Mouse (Mus musculus) liver, embryonic 15.5 days (tissue): Measurements from ENCODE around the gene Uba52. TPM values are rescaled to one million over a fixed set of nuclear protein-coding genes. Genes with fewer than 3 reads are reported as not detected.

Experiments
- ATAC-seq: fragments of 200-750 bp; cut with Nextera tagmentation; 2 replicates; pipeline ENCODE4 v1.8.0; 2017; ENCODE audit warnings: moderate number of reproducible peaks, mild to moderate bottlenecking, moderate library complexity; ENCODE audit not compliant: insufficient read depth
- H3K27ac ChIP-seq: fragments of 300-500 bp; sonication (generic); replicated peaks from 2 replicates; pipeline ENCODE4 v1.5.1; 2015; ENCODE audit warnings: mild to moderate bottlenecking, inconsistent platforms
- H3K27me3 ChIP-seq: fragments of 300-500 bp; sonication (generic); 2 replicates; pipeline ENCODE4 v1.6.1; 2015; ENCODE audit warnings: mild to moderate bottlenecking, inconsistent platforms
- H3K36me3 ChIP-seq: fragments of 300-500 bp; sonication (generic); replicated peaks from 2 replicates; pipeline ENCODE4 v1.6.1; 2015; ENCODE audit warnings: moderate library complexity, mild to moderate bottlenecking, inconsistent platforms
- H3K4me1 ChIP-seq: fragments of 300-500 bp; sonication (generic); replicated peaks from 2 replicates; pipeline ENCODE4 v1.6.1; 2015; ENCODE audit warnings: inconsistent platforms
- H3K4me2 ChIP-seq: fragments of 300-500 bp; sonication (generic); 2 replicates; pipeline ENCODE4 v1.6.1; 2015; ENCODE audit warnings: moderate library complexity, mild to moderate bottlenecking, inconsistent platforms
- H3K4me3 ChIP-seq: fragments of 300-500 bp; sonication (generic); replicated peaks from 2 replicates; pipeline ENCODE4 v1.5.1; 2015; ENCODE audit warnings: mild to moderate bottlenecking, inconsistent platforms
- H3K9ac ChIP-seq: fragments of 300-500 bp; sonication (generic); 2 replicates; pipeline ENCODE4 v1.6.1; 2015; ENCODE audit warnings: moderate library complexity, mild to moderate bottlenecking, inconsistent platforms
- H3K9me3 ChIP-seq: fragments of 300-500 bp; sonication (generic); replicated peaks from 2 replicates; pipeline ENCODE4 v1.6.1; 2016; ENCODE audit warnings: inconsistent platforms
- WGBS: fragments of 180-500 bp; shearing (Covaris S2); methylation state at CpG from one replicate; pipeline ENCODE4 v1.1.7; 2015; ENCODE audit warnings: mixed read lengths; ENCODE audit not compliant: insufficient replicate concordance; 5-methylcytosine and 5-hydroxymethylcytosine counted together
- polyA plus RNA-seq: library from polyadenylated mRNA; unstranded; fragments of >200 nt; fragmentation: Nextera tagmentation; extraction: Ambion mirVana; gene quantifications from 2 replicates; pipeline ENCODE4 v1.2.1, GENCODE M21; 2015

Uba52 gene
- polyA plus RNA-seq, 1 experiment from 2014 or later: 562 TPM

DNA sequence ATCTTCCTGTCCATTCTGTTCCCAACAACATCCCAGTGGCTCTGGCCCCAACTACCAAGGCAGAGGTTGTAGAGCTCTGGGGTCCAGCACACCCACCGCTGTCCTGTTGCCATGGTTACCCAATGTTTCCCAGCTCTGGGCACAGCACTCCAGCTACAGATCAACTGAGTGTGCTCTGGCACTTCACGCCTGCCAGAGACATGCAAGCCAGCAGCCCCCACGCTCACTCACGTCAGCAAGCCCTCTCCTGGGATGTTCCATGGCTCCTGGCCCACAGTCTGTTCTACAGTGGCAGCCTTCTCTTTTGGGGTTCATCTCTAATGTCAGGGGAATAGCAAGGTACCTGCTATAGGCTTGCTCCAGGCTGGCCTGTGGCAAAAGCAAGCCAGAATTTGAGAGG lies 47.3 kb downstream of the Uba52 start:
- Histone ChIP-seq H3K4me1 (peaks cover 22% of the 10 kb centered on the region), H3K36me3 (no peaks in the 10 kb centered on the region), H3K9ac (no peak overlapping the region), H3K27me3 (no peaks in the 10 kb centered on the region), H3K9me3 (no peaks in the 10 kb centered on the region), H3K27ac (no peak overlapping the region), H3K4me2 (no peak overlapping the region), H3K4me3 (no peak overlapping the region)
- 88% methylated on average over 4 of the region's 4 CpGs for WGBS
- no peak for ATAC-seq

DNA sequence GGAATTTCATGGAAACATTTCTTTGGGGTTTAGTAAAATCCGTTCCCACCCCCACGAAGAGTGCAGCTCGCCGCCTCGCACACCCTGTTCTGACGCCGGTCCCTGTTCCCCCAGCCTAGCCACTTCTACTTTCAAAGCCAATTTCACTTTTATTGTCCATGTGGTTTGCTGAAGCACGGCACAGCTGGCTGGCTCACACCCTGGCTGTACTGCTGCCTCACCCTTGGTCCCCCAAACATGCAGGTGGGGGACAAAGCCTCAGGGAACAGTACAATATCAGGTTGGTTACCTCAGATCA lies 48.1 kb downstream of the Uba52 start:
- Histone ChIP-seq H3K9ac (no peak overlapping the region), H3K9me3 (no peaks in the 10 kb centered on the region), H3K4me3 (no peak overlapping the region), H3K4me2 (no peak overlapping the region), H3K4me1 (peaks cover 21% of the 10 kb centered on the region), H3K27me3 (no peaks in the 10 kb centered on the region), H3K36me3 (no peaks in the 10 kb centered on the region), H3K27ac (no peak overlapping the region)
- 86% methylated on average over 8 of the region's 8 CpGs for WGBS
- no peak for ATAC-seq

GRCm38 (mm10) chr8:70461765-70462515 lies 48.7 kb downstream of the Uba52 start:
- 79% methylated on average over 16 of the region's 16 CpGs for WGBS
- H3K9ac ChIP-seq: no peak overlapping the region
- H3K4me1 ChIP-seq: peaks cover 17% of the 10 kb centered on the region
- H3K4me3 ChIP-seq: no peak overlapping the region
- no peak overlapping the region for H3K4me2 ChIP-seq
- H3K27me3 ChIP-seq: no peaks in the 10 kb centered on the region
- H3K27ac ChIP-seq: no peak overlapping the region
- H3K9me3 ChIP-seq: no peaks in the 10 kb centered on the region
- ATAC-seq: no peak
- H3K36me3 ChIP-seq: no peaks in the 10 kb centered on the region

DNA sequence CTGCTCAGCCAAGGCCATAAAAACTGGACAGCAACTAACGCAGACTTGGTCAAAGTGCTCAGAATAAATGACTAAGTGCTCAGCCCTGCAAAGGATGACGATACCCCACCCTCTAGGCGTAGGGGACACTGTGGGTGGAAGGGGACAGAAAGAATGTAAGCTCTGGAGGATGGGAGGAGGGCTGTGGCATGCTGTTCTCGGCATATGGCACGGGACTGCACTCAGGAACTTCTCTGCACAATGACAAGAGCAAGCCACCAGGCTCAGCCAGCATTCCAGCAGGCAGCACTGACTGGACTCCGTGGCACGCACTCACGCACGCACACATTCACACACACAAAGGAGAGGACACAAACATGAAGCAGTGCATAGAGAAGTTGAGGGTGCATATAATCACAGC lies 50.0 kb downstream of the Uba52 start:
- no peak overlapping the region for H3K4me3 ChIP-seq
- WGBS: 85% methylated on average over 9 of the region's 9 CpGs

GRCm38 (mm10) chr8:70460199-70460598 lies 50.4 kb downstream of the Uba52 start:
- Histone ChIP-seq H3K4me1 (peaks cover 8% of the 10 kb centered on the region; the same call in 1 of the 2 replicates), H3K4me2 (no peak overlapping the region), H3K9ac (no peak overlapping the region), H3K9me3 (no peaks in the 10 kb centered on the region), H3K27ac (no peak overlapping the region), H3K27me3 (no peaks in the 10 kb centered on the region), H3K4me3 (no peak overlapping the region), H3K36me3 (no peaks in the 10 kb centered on the region)
- whole genome bisulfite sequencing: 76% methylated on average over 5 of the region's 5 CpGs
- no peak for ATAC-seq

More for the DNA sequence above, 50.0 kb downstream of the Uba52 start:
- Histone ChIP-seq H3K4me1 (peaks cover 8% of the 10 kb centered on the region; the same call in 1 of the 2 replicates), H3K27me3 (no peaks in the 10 kb centered on the region), H3K9me3 (no peaks in the 10 kb centered on the region), H3K36me3 (no peaks in the 10 kb centered on the region), H3K9ac (no peak overlapping the region), H3K27ac (no peak overlapping the region), H3K4me2 (no peak overlapping the region)
- ATAC-seq: no peak

- Histone ChIP-seq H3K4me1 (peaks cover 8% of the 10 kb centered on the region; the same call in 1 of the 2 replicates), H3K36me3 (no peaks in the 10 kb centered on the region), H3K9me3 (no peaks in the 10 kb centered on the region), H3K4me3 (no peak overlapping the region), H3K9ac (no peak overlapping the region), H3K4me2 (no peak overlapping the region), H3K27ac (no peak overlapping the region), H3K27me3 (no peaks in the 10 kb centered on the region)
- WGBS: 84% methylated on average over 2 of the region's 2 CpGs
- no peak for ATAC-seq
These were observed 51.0 kb downstream of the Uba52 start for GRCm38 (mm10) chr8:70459636-70460035.

DNA sequence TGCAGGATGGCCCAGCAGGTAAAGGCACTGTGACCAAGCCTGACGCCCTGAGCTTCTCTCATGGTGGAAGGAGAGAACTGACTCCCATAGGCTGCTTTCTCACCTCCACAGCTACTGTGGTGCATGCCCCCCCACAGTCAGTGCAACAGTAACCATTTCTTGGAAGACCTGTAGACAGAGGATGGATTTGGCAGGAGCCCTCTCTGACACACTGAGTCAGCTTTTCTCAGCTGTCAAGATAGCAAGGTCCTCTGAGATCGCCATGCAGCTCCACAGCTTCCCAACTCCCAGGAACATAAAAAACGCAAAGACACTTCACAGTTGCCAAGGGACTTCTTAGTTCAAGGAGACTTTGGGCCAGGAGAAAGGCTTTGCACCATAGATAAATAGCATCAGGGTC lies 52.1 kb downstream of the Uba52 start:
- H3K9me3 ChIP-seq: no peaks in the 10 kb centered on the region
- no peak overlapping the region for H3K27ac ChIP-seq
- 78% methylated on average over 3 of the region's 3 CpGs for WGBS
- H3K9ac ChIP-seq: no peak overlapping the region
- H3K4me3 ChIP-seq: no peak overlapping the region
- no peak overlapping the region for H3K4me2 ChIP-seq
- no peaks in the 10 kb centered on the region; the same call in 1 of the 2 replicates for H3K27me3 ChIP-seq
- H3K4me1 ChIP-seq: peaks cover 8% of the 10 kb centered on the region; the same call in 1 of the 2 replicates
- no peak for ATAC-seq
- H3K36me3 ChIP-seq: no peaks in the 10 kb centered on the region

Other genes starting within 250 kb of the Uba52 start
- 4.9 and 5.9 TPM in 2 replicates for gene Homer3, start 228.0 kb downstream of the Uba52 start, polyA plus RNA-seq
- 19.5 and 22.4 TPM in 2 replicates for gene Ddx49, start 208.3 kb downstream of the Uba52 start, polyA plus RNA-seq
- 190 and 246 TPM in 2 replicates for gene Cope, start 208.3 kb downstream of the Uba52 start, polyA plus RNA-seq
- 0.13 and 0.25 TPM in 2 replicates for gene Cers1, start 195.0 kb downstream of the Uba52 start, polyA plus RNA-seq
- 0.10 and 0.26 TPM in 2 replicates for gene Gdf1, start 181.0 kb downstream of the Uba52 start, polyA plus RNA-seq
- 9.7 and 10.6 TPM in 2 replicates for gene Upf1, start 157.5 kb downstream of the Uba52 start, polyA plus RNA-seq
- 1.3 and 2.1 TPM in 2 replicates for gene Comp, start 137.2 kb downstream of the Uba52 start, polyA plus RNA-seq
- gene Crtc1, start 71.2 kb downstream of the Uba52 start, polyA plus RNA-seq: 4.2 and 4.3 TPM in 2 replicates
- gene Klhl26, start 33.8 kb downstream of the Uba52 start, polyA plus RNA-seq: 6.4 and 6.7 TPM in 2 replicates
- gene Tmem59l, start 23.4 kb downstream of the Uba52 start, polyA plus RNA-seq: not detected in 2 replicates
- 0.97 and 1.7 TPM in 2 replicates for gene Crlf1, start 17.6 kb downstream of the Uba52 start, polyA plus RNA-seq
- gene Rex1bd, start 4.0 kb downstream of the Uba52 start, polyA plus RNA-seq: 58.0 and 60.5 TPM in 2 replicates
- 163 and 186 TPM in 2 replicates for gene Fkbp8, start 16.9 kb upstream of the Uba52 start, polyA plus RNA-seq
- gene Kxd1, start 17.2 kb upstream of the Uba52 start, polyA plus RNA-seq: 28.9 and 30.2 TPM in 2 replicates
- gene Ell, start 28.7 kb upstream of the Uba52 start, polyA plus RNA-seq: 11.8 and 14.2 TPM in 2 replicates
- gene Isyna1, start 83.6 kb upstream of the Uba52 start, polyA plus RNA-seq: 43.2 and 44.7 TPM in 2 replicates
- gene Ssbp4, start 98.1 kb upstream of the Uba52 start, polyA plus RNA-seq: 37.8 and 47.7 TPM in 2 replicates
- 7.2 and 7.4 TPM in 2 replicates for gene Lrrc25, start 105.4 kb upstream of the Uba52 start, polyA plus RNA-seq
- gene Gdf15, start 121.7 kb upstream of the Uba52 start, polyA plus RNA-seq: 3.4 and 4.3 TPM in 2 replicates
- gene Pgpep1, start 149.6 kb upstream of the Uba52 start, polyA plus RNA-seq: 21.7 and 22.3 TPM in 2 replicates
- gene Lsm4, start 162.4 kb upstream of the Uba52 start, polyA plus RNA-seq: 148 and 155 TPM in 2 replicates
- 23.7 and 26.1 TPM in 2 replicates for gene Jund, start 188.1 kb upstream of the Uba52 start, polyA plus RNA-seq
- gene Iqcn, start 192.7 kb upstream of the Uba52 start, polyA plus RNA-seq: 0.01 and 0.02 TPM in 2 replicates
- gene Gm3336, start 207.7 kb upstream of the Uba52 start, polyA plus RNA-seq: 0.13 and 0.35 TPM in 2 replicates
- 1.4 and 1.9 TPM in 2 replicates for gene Pde4c, start 212.9 kb upstream of the Uba52 start, polyA plus RNA-seq
- gene Rab3a, start 243.9 kb upstream of the Uba52 start, polyA plus RNA-seq: 2.7 and 3.5 TPM in 2 replicates